Mouse (Mus musculus): ENCODE measurements around the gene Taz. TPM values are rescaled to one million over a fixed set of nuclear protein-coding genes. Genes with fewer than 3 reads are reported as not detected.

Taz gene
- polyA plus RNA-seq, 1 experiment, result not detected

GRCm38 (mm10) chrX:74330166-74330930 lies 48.6 kb downstream of the Taz start:
- TF ChIP-seq POLR2A (IDR thresholded peaks at IDR 0.05; ENCODE audit: insufficient read depth, low read depth, low read length) (no peak), CTCF (IDR thresholded peaks at IDR 0.05; ENCODE audit: insufficient read depth, low read depth, low read length) (no peak)
- Histone ChIP-seq H3K4me3 (ENCODE audit: insufficient read depth, low read depth, low read length) (peak overlapping the region; percentile 59; the same call in 1 of the 2 replicates), H3K4me1 (ENCODE audit: control insufficient read depth, insufficient read depth, low read length) (peaks cover 22% of the 10 kb centered on the region), H3K27ac (ENCODE audit: insufficient read depth, low read depth, low read length) (no peak overlapping the region)
- WGBS, result 37% methylated on average over 2 of the region's 2 CpGs

Other genes with a start within 250 kb of the Taz start
- gene Opn1mw, start 154.4 kb upstream of the Taz start, polyA plus RNA-seq (2012; ENCODE audit: insufficient read depth, insufficient read length, low replicate concordance, missing spikeins), result not detected in 2 replicates
- not detected in 2 replicates for gene Mecp2, start 146.5 kb upstream of the Taz start, polyA plus RNA-seq (2012; ENCODE audit: insufficient read depth, insufficient read length, low replicate concordance, missing spikeins)
- not detected in 2 replicates for gene Tex28, start 114.1 kb upstream of the Taz start, polyA plus RNA-seq (2012; ENCODE audit: insufficient read depth, insufficient read length, low replicate concordance, missing spikeins)
- not detected in 2 replicates for gene Tktl1, start 104.7 kb upstream of the Taz start, polyA plus RNA-seq (2012; ENCODE audit: insufficient read depth, insufficient read length, low replicate concordance, missing spikeins)
- gene Flna, start 32.1 kb upstream of the Taz start, polyA plus RNA-seq (2012; ENCODE audit: insufficient read depth, insufficient read length, low replicate concordance, missing spikeins), result 372 TPM in 1 of 2 replicates, not detected in the other
- gene Emd, start 27.2 kb upstream of the Taz start, polyA plus RNA-seq (2012; ENCODE audit: insufficient read depth, insufficient read length, low replicate concordance, missing spikeins), result not detected in 2 replicates
- gene Rpl10, start 11.1 kb upstream of the Taz start, polyA plus RNA-seq (2012; ENCODE audit: insufficient read depth, insufficient read length, low replicate concordance, missing spikeins), result not detected in 2 replicates
- gene Dnase1l1, start 425 bp downstream of the Taz start, polyA plus RNA-seq (2012; ENCODE audit: insufficient read depth, insufficient read length, low replicate concordance, missing spikeins), result not detected in 2 replicates
- 501 and 1,287 TPM in 2 replicates for gene Atp6ap1, start 15.2 kb downstream of the Taz start, polyA plus RNA-seq (2012; ENCODE audit: insufficient read depth, insufficient read length, low replicate concordance, missing spikeins)
- gene Gdi1, start 23.1 kb downstream of the Taz start, polyA plus RNA-seq (2012; ENCODE audit: insufficient read depth, insufficient read length, low replicate concordance, missing spikeins), result 513 and 810 TPM in 2 replicates
- 224 TPM in 1 of 2 replicates, not detected in the other for gene Fam50a, start 31.1 kb downstream of the Taz start, polyA plus RNA-seq (2012; ENCODE audit: insufficient read depth, insufficient read length, low replicate concordance, missing spikeins)
- gene Plxna3, start 47.2 kb downstream of the Taz start, polyA plus RNA-seq (2012; ENCODE audit: insufficient read depth, insufficient read length, low replicate concordance, missing spikeins), result not detected in 2 replicates
- not detected in 2 replicates for gene Lage3, start 71.7 kb downstream of the Taz start, polyA plus RNA-seq (2012; ENCODE audit: insufficient read depth, insufficient read length, low replicate concordance, missing spikeins)
- not detected in 2 replicates for gene Ubl4a, start 91.3 kb downstream of the Taz start, polyA plus RNA-seq (2012; ENCODE audit: insufficient read depth, insufficient read length, low replicate concordance, missing spikeins)
- not detected in 2 replicates for gene Slc10a3, start 91.4 kb downstream of the Taz start, polyA plus RNA-seq (2012; ENCODE audit: insufficient read depth, insufficient read length, low replicate concordance, missing spikeins)
- gene Fam3a, start 111.4 kb downstream of the Taz start, polyA plus RNA-seq (2012; ENCODE audit: insufficient read depth, insufficient read length, low replicate concordance, missing spikeins), result not detected in 2 replicates
- not detected in 2 replicates for gene Ikbkg, start 111.4 kb downstream of the Taz start, polyA plus RNA-seq (2012; ENCODE audit: insufficient read depth, insufficient read length, low replicate concordance, missing spikeins)
- not detected in 2 replicates for gene G6pdx, start 147.3 kb downstream of the Taz start, polyA plus RNA-seq (2012; ENCODE audit: insufficient read depth, insufficient read length, low replicate concordance, missing spikeins)
- gene Gm6880, start 199.5 kb downstream of the Taz start, polyA plus RNA-seq (2012; ENCODE audit: insufficient read depth, insufficient read length, low replicate concordance, missing spikeins), result not detected in 2 replicates

All from olfactory bulb, adult 2 months (tissue).